Mouse (Mus musculus): ENCODE measurements at regions not wholly inside any gene's neighbourhood (a gene's known extent, or its start where the extent isn't known, plus 50 kb on each side); places are given as distances from the start of the nearest gene placed in this dataset.

DNA sequence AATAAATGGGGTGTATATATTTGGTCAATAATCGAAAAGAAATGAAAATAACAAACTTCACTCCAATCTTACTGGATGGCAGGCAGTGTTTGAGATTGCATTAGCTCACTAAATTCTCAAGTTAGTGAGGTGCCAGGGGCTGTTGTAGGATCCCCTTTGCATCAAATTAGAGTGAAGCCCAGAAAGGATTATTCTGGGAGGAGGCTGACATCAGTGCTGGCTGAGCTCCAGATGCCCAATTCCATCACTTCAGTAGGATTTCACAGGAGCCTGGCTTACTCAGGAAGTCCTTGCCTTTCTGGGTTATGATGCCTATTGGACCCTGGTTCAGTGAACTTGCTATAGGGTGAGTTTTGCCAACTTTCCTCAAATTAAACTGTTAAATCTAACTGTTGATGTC lies 336.5 kb downstream of the Hs3st1 start:
- Histone ChIP-seq H3K9me3 (replicated peaks; ENCODE audit: insufficient read depth, low read length) (no peaks in the 10 kb centered on the region), H3K4me1 (ENCODE audit: control insufficient read depth in 1 of 2, insufficient read depth in 2 of 2, low read length in 2 of 2) (no peaks in the 10 kb centered on the region), H3K36me3 (ENCODE audit: control insufficient read depth in 1 of 2, insufficient read depth in 2 of 2, low read length in 2 of 2) (no peaks in the 10 kb centered on the region), H3K9ac (ENCODE audit: control insufficient read depth, low read depth, low read length, poor library complexity, severe bottlenecking) (no peak overlapping the region), H3K79me2 (ENCODE audit: control insufficient read depth, insufficient read depth, low read length, poor library complexity) (no peaks in the 10 kb centered on the region), H3K27me3 (ENCODE audit: control insufficient read depth in 1 of 2, insufficient read depth in 2 of 2, low read length in 2 of 2) (no peaks in the 10 kb centered on the region), H3K27ac (ENCODE audit: control insufficient read depth, low read depth, low read length) (no peak overlapping the region), H3K4me3 (ENCODE audit: control insufficient read depth in 1 of 2, insufficient read depth in 1 of 2, low read depth in 2 of 2, low read length in 2 of 2) (no peak overlapping the region)
- TF ChIP-seq MEF2A (IDR thresholded peaks at IDR 0.05; ENCODE audit: extremely low read depth, insufficient replicate concordance, low read depth, low read length, poor library complexity, severe bottlenecking) (no peak), ELF1 (IDR thresholded peaks at IDR 0.05; ENCODE audit: low read depth, low read length) (no peak), NRF1 (IDR thresholded peaks at IDR 0.05; ENCODE audit: insufficient read depth, low read depth, low read length, poor library complexity, severe bottlenecking) (no peak), CHD2 (IDR thresholded peaks at IDR 0.05; ENCODE audit: low read length) (no peak), SIN3A (IDR thresholded peaks at IDR 0.05; ENCODE audit: low read length) (no peak), EP300 (IDR thresholded peaks at IDR 0.05; ENCODE audit: low read depth in 1 of 2, low read length in 2 of 2) (no peak), BHLHE40 (IDR thresholded peaks at IDR 0.05; ENCODE audit: borderline replicate concordance, low read depth, low read length) (no peak), UBTF (IDR thresholded peaks at IDR 0.05; ENCODE audit: borderline replicate concordance, insufficient read depth, low read depth, low read length) (no peak), KAT2A (conservative IDR thresholded peaks at IDR 0.05; ENCODE audit: low read depth, low read length) (no peak), MYB (IDR thresholded peaks at IDR 0.05; ENCODE audit: low read depth, low read length) (no peak), TAL1 (IDR thresholded peaks at IDR 0.05; ENCODE audit: low read length) (no peak), NELFE (IDR thresholded peaks at IDR 0.05; ENCODE audit: low read depth, low read length) (no peak), JUND (IDR thresholded peaks at IDR 0.05; ENCODE audit: low read depth, low read length) (no peak), CHD1 (IDR thresholded peaks at IDR 0.05; ENCODE audit: low read depth, low read length) (no peak), TBP (IDR thresholded peaks at IDR 0.05; ENCODE audit: low read depth, low read length) (no peak), USF1 (IDR thresholded peaks at IDR 0.05; ENCODE audit: low read depth, low read length) (no peak)
- no peak for DNase-seq (ENCODE audit: low read depth, low spot score)

- Histone ChIP-seq H3K36me3 (ENCODE audit: control insufficient read depth in 1 of 2, insufficient read depth in 2 of 2, low read length in 2 of 2) (no peaks in the 10 kb centered on the region), H3K27me3 (ENCODE audit: control insufficient read depth in 1 of 2, insufficient read depth in 2 of 2, low read length in 2 of 2) (no peaks in the 10 kb centered on the region), H3K79me2 (ENCODE audit: control insufficient read depth, insufficient read depth, low read length, poor library complexity) (no peaks in the 10 kb centered on the region), H3K4me3 (ENCODE audit: control insufficient read depth in 1 of 2, insufficient read depth in 1 of 2, low read depth in 2 of 2, low read length in 2 of 2) (no peak overlapping the region), H3K9me3 (replicated peaks; ENCODE audit: insufficient read depth, low read length) (no peaks in the 10 kb centered on the region; the same call in 1 of the 2 replicates), H3K9ac (ENCODE audit: control insufficient read depth, low read depth, low read length, poor library complexity, severe bottlenecking) (no peak overlapping the region), H3K27ac (ENCODE audit: control insufficient read depth, low read depth, low read length) (no peak overlapping the region), H3K4me1 (ENCODE audit: control insufficient read depth in 1 of 2, insufficient read depth in 2 of 2, low read length in 2 of 2) (no peaks in the 10 kb centered on the region)
- no peak for TF ChIP-seq ZMIZ1 (IDR thresholded peaks at IDR 0.05; ENCODE audit: low read depth, low read length)
- no peak for TF ChIP-seq CHD1 (IDR thresholded peaks at IDR 0.05; ENCODE audit: low read depth, low read length)
- no peak for TF ChIP-seq ETS1 (IDR thresholded peaks at IDR 0.05; ENCODE audit: low read depth, low read length)
- TF ChIP-seq GABPA (IDR thresholded peaks at IDR 0.05; ENCODE audit: low read depth, low read length), result no peak
- TF ChIP-seq MAFK (IDR thresholded peaks at IDR 0.05; ENCODE audit: borderline replicate concordance, low read depth, low read length), result no peak
- no peak for TF ChIP-seq POLR2AphosphoS2 (IDR thresholded peaks at IDR 0.05; ENCODE audit: low read length)
- no peak for TF ChIP-seq HCFC1 (IDR thresholded peaks at IDR 0.05; ENCODE audit: low read depth, low read length)
- TF ChIP-seq POLR2AphosphoS5 (IDR thresholded peaks at IDR 0.05; ENCODE audit: borderline replicate concordance, low read depth, low read length), result no peak
- no peak for TF ChIP-seq ZKSCAN1 (IDR thresholded peaks at IDR 0.05; ENCODE audit: low read depth, low read length)
- no peak for TF ChIP-seq ELF1 (IDR thresholded peaks at IDR 0.05; ENCODE audit: low read depth, low read length)
- no peak for TF ChIP-seq MAZ (IDR thresholded peaks at IDR 0.05; ENCODE audit: low read depth, low read length)
- no peak for TF ChIP-seq UBTF (IDR thresholded peaks at IDR 0.05; ENCODE audit: borderline replicate concordance, insufficient read depth, low read depth, low read length)
- TF ChIP-seq ZC3H11A (IDR thresholded peaks at IDR 0.05; ENCODE audit: low read depth, low read length), result no peak
- TF ChIP-seq BHLHE40 (IDR thresholded peaks at IDR 0.05; ENCODE audit: borderline replicate concordance, low read depth, low read length), result no peak
- TF ChIP-seq MAX (IDR thresholded peaks at IDR 0.05; ENCODE audit: low read length), result no peak
- TF ChIP-seq KAT2A (conservative IDR thresholded peaks at IDR 0.05; ENCODE audit: low read depth, low read length), result no peak
- TF ChIP-seq MEF2A (IDR thresholded peaks at IDR 0.05; ENCODE audit: extremely low read depth, insufficient replicate concordance, low read depth, low read length, poor library complexity, severe bottlenecking), result no peak
- no peak for DNase-seq (ENCODE audit: low read depth, low spot score)
Observed at GRCm38 (mm10) chr5:39417845-39418154, 337.5 kb downstream of the Hs3st1 start.
